Mouse (Mus musculus) hematopoietic multipotent progenitor cell, adult 10-12 weeks (in vitro differentiated cells): ENCODE measurements around the gene Zfp867. TPM values are rescaled to one million over a fixed set of nuclear protein-coding genes. Genes with fewer than 3 reads are reported as not detected.

Source experiments
- polyA plus RNA-seq: library from polyadenylated mRNA; stranded (reverse); fragments of >175 nt; gene quantifications from 2 replicates; pipeline ENCODE4 v1.2.3, GENCODE M21; 2012; ENCODE audit warnings: low replicate concordance

Gene Zfp867
- 0.21 TPM in 1 of 2 replicates, not detected in the other for polyA plus RNA-seq

GRCm38 (mm10) chr11:59472326-59472677 lies at the start of gene Zfp867:
TSS of gene Zfp867 (minus strand) at chr11:59472474.

GRCm38 (mm10) chr11:59451086-59451485 lies 21.2 kb downstream of the Zfp867 start, which contains the start of gene Snap47:
TSS of gene Snap47 (minus strand) at chr11:59451186.

GRCm38 (mm10) chr11:59449741-59450229 lies 22.5 kb downstream of the Zfp867 start, which contains the start of gene Jmjd4:
TSS of gene Jmjd4 (plus strand) at chr11:59450045.

Other genes starting within 250 kb of the Zfp867 start
- 169 and 214 TPM in 2 replicates for gene Arf1, start 244.2 kb downstream of the Zfp867 start, polyA plus RNA-seq
- not detected in 2 replicates for gene Wnt3a, start 181.7 kb downstream of the Zfp867 start, polyA plus RNA-seq
- gene Wnt9a, start 165.5 kb downstream of the Zfp867 start, polyA plus RNA-seq, result 0.08 and 0.16 TPM in 2 replicates
- gene Prss38, start 96.8 kb downstream of the Zfp867 start, polyA plus RNA-seq, result not detected in 2 replicates
- gene Jmjd4, start 22.4 kb downstream of the Zfp867 start, polyA plus RNA-seq, result 7.4 and 11.1 TPM in 2 replicates
- gene Snap47, start 21.3 kb downstream of the Zfp867 start, polyA plus RNA-seq, result 2.5 and 6.5 TPM in 2 replicates
- gene Zkscan17, start 54.3 kb upstream of the Zfp867 start, polyA plus RNA-seq, result 39.3 and 44.1 TPM in 2 replicates
- gene Nlrp3, start 69.1 kb upstream of the Zfp867 start, polyA plus RNA-seq, result 2.5 and 4.4 TPM in 2 replicates
- gene Olfr222, start 103.8 kb upstream of the Zfp867 start, polyA plus RNA-seq, result not detected in 2 replicates
- not detected in 2 replicates for gene Olfr223, start 120.8 kb upstream of the Zfp867 start, polyA plus RNA-seq
- gene Mprip, start 188.8 kb upstream of the Zfp867 start, polyA plus RNA-seq, result 41.2 and 67.7 TPM in 2 replicates